Mouse (Mus musculus): ENCODE data around the gene Lalba. TPM values are rescaled to one million over a fixed set of nuclear protein-coding genes. Genes with fewer than 3 reads are reported as not detected.
"Not testable (repeated sequence)": the region's sequence is repeated elsewhere in the genome, so short reads cannot be mapped to it uniquely, and the experiment has no call there.

Gene Lalba
- total RNA-seq, 2 experiments from 2014 or later, result not detected

DNA sequence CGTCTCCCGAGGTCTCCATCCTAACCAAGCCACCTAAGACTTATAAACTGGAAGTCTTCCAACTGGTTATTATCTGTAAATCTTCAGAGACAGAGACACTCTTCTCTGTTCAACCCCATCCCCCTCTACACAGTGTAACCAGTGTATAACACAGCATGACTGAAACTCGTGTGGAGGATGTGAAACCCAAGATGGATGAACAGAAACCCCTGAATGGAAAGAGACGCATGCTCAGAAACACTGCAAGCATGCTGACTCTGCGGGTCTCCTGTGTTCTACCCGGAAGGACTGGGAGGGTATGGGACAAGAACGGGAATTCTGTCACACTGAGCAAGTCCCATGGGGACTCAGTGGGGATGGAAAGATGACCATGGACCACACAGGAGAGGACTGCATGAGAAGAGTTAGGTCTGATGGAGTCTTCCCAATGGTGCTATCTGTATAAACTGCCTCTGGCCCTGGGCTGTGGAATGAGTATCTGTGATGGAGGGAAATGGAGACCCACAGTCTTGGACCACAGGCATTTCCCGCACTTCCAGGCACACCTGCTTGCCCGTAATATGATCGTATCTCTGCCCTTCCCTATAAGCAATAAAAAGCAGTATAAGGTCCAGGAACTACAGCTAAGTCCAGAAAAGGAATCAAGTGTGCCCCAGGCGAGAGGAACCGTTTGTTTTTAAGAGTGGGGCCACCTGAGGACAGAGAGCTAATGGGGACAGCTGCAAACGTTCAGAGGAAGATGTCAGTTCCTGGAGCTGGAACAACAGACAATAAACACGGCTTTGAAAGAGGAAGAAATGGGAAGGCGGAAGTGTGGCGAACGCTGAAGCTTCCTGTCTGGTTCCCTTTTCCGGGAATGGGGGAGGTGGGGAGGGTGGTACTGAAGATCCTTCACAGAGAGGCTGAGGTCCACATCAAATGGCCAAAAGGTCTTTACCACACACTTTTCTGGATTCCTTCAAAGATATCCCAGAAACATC is 1.7 kb upstream of the Lalba start:
- Histone ChIP-seq H3K4me3 (no peak overlapping the region), H3K27ac (peak overlapping the region; percentile 83)
- intact Hi-C loops (cut with DNase I), result loop anchor here (1.0 kb wide), 1 partner anchor 25 kb away; no protein-coding TSS in a partner anchor
- TF ChIP-seq CTCF (IDR thresholded peaks at IDR 0.05), result no peak
- DNase-seq, result peak; percentile 44

DNA sequence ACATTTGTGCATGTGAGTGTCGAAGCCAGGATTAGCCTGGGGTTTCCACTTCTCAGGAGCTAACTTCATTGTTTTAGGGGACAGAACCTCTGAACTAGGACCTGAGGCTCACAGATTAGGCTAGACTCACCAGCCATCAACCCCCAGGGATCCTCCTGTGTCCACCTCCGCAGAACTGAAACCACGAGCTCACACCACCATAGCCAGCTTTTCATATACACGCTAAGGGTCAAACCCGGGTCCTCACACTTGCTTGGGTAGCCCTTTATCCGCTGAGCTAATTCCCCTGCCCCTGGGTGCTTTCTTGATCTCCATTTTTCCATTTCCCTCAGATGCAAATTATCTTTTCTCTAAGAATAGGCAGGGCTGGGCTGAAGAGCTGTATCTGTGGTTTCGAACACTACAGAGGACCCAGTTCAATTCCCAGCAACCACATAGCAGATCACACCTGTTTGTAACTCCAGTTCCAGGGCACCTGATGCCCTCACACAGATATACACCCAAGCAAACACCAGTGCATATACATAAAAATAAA is 2.9 kb downstream of the Lalba start:
- no peak for DNase-seq
- TF ChIP-seq CTCF (IDR thresholded peaks at IDR 0.05), result no peak
- intact Hi-C loops (cut with DNase I), result loop anchor here (10.0 kb wide), 1 partner anchor 295 kb away; no protein-coding TSS in a partner anchor
- H3K4me3 ChIP-seq, result no peak overlapping the region
- no peak overlapping the region for H3K27ac ChIP-seq

DNA sequence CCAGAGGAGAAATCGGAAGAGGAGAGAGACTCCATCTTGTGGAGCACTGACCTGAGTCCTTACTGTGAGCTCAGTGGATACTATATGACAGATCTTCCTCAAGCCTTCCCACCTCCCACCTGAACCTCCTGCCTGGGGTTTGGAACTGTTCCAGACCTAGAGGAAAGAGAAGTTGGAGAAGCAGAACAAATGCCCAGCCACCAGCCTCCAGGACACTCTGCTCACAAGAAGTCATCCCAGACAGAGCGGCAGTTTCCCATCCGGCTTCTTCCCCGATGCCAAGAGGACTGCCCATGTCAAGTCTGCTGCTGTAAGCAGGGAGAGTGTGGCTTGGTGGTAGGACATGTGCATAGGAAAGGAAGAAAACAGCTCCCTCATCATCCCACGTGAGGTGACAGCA is 6.2 kb downstream of the Lalba start:
- TF ChIP-seq CTCF (IDR thresholded peaks at IDR 0.05), result no peak
- DNase-seq, result no peak
- Histone ChIP-seq H3K27ac (no peak overlapping the region), H3K4me3 (no peak overlapping the region)
- intact Hi-C loops (cut with DNase I), result loop anchor here (10.0 kb wide), 1 partner anchor 291 kb away; no protein-coding TSS in a partner anchor

DNA sequence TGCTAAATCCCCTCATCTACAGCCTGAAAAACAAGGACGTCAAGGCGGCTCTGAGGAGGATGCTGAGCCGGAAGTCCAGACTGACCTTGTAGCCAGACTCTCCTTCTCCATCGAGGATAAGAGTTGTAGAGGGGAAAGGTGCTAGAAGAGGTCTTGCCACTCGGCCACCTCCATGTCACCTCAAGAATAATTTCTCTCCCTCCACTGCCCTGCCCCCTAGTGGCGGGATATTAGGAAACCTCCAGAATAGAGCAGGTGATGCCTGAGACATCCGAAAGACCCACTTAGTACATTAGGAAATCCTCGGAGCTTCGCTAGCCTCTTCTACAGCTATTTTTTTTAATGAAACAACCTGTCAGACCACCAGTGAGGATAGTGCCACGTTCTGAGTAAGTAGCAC is 7.1 kb downstream of the Lalba start:
- peak; percentile 64 for DNase-seq
- H3K4me3 ChIP-seq, result no peak overlapping the region
- peak; percentile 72 for TF ChIP-seq CTCF (IDR thresholded peaks at IDR 0.05)
- intact Hi-C loops (cut with DNase I), result loop anchor here (10.0 kb wide), 1 partner anchor 291 kb away; no protein-coding TSS in a partner anchor
- H3K27ac ChIP-seq, result no peak overlapping the region

DNA sequence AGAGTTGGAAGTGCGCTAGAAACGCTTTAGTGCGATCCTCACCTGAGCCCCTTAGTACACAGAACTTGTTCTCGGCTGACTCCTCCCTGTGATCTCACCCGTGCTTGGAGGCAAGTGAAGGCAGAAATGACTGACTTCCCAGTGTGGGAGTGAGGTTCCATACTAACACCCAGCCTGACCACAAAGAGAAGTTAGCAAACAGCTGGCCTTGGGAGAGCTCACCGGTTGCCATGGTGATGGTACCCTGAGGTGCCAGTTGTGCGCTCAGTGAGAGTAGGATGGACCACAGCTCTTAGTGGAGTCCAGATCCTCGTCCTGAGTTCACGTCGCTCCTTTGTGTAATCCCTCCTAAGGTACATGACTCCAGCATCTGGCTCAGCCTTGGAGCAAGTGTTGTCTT is 7.6 kb downstream of the Lalba start:
- no peak for DNase-seq
- no peak for TF ChIP-seq CTCF (IDR thresholded peaks at IDR 0.05)
- Histone ChIP-seq H3K4me3 (no peak overlapping the region), H3K27ac (no peak overlapping the region)
- intact Hi-C loops (cut with DNase I), result loop anchor here (10.0 kb wide), 1 partner anchor 290 kb away; no protein-coding TSS in a partner anchor

DNA sequence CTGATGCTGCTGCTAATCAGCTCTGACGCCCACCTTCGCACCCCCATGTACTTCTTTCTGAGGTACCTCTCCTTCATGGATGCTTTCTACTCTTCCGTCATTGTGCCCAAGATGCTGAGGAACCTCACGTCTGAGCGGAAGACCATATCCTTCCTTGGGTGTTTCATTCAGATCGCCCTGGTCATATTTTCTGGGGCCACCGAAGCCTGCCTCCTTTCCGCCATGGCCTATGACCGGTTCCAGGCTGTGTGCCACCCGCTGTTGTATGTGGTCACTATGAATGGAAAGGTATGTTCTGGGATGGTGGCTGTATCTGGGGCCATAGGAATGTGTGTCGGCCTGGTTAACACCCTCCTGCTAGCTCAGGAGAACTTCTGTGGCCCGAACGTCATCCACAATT is 11.0 kb downstream of the Lalba start:
- no peak for DNase-seq
- no peak for TF ChIP-seq CTCF (IDR thresholded peaks at IDR 0.05)
- intact Hi-C loops (cut with DNase I), result loop anchor here (10.0 kb wide), 1 partner anchor 287 kb away; no protein-coding TSS in a partner anchor

DNA sequence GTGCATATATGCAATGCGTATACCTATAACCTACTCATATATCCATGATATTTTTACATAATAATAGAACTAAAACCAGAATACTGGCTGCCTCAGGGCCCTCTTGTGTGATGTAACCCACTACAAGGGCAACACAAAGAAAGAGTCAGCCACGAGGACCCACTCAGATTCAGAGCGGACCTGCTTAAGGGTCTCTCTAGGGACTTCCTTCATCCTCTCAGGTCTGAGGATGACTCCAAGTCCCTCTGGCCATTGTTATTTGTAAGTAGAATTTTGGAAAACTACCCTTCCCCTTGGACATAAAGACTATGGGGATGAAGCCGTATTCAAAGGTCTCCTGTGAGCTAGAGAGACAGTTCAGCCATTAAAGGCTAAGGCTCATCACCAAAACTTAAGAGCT is 12.9 kb downstream of the Lalba start, which contains the start of gene OR5BS1P:
Gene OR5BS1P, plus strand, starts transcription at position 301 of the 400 bp plus-strand sequence.
- TF ChIP-seq CTCF (IDR thresholded peaks at IDR 0.05), result no peak
- H3K27ac ChIP-seq, result no peak within 1 kb of the TSS
- H3K4me3 ChIP-seq, result no peak within 1 kb of the TSS
- no peak for DNase-seq
- intact Hi-C loops (cut with DNase I), result no loop called here

More for the DNA sequence above, 11.0 kb downstream of the Lalba start:
- Histone ChIP-seq H3K27ac (no peak overlapping the region), H3K4me3 (no peak overlapping the region)

DNA sequence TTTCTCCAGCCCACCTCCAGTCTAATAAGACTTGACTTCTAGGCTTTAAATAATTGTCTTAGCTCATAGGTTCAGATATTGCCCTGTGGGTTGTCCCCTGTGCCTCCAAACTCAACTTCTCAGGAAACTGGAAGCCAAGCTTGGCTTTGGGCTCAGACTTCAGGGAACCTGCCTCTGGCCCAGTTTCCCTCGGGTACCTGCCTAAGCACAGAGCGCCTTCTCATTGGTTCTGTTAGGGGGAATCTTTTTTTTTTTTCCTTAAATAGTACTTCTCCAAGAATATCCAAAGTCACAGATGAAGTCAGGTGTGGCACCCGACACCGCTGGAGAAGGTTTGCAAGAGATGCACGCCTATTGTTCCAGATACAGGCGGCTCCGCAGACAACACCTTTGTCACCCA is 30.2 kb downstream of the Lalba start, which contains the start of gene Olfr281:
Gene Olfr281, plus strand, starts transcription at position 301 of the 400 bp plus-strand sequence.
- intact Hi-C loops (cut with DNase I), result no loop called here
- DNase-seq, result no peak
- no peak for TF ChIP-seq CTCF (IDR thresholded peaks at IDR 0.05)

DNA sequence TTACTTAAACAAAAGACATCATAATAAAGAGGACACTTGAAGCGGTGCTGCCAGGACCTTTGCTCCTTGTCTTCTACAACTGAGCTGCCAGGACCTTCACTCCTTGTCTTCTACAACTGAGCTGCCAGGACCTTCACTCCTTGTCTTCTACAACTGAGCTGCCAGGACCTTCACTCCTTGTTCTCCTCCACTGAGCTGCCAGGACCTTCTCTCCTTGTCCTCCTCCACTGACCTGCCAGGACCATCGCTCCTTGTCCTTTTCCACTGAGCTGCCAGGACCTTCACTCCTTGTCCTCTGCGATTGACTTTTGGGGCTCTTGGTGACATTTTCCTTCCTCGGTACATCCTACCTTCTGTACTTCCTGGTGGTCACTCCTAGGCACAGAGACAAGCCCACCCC is 34.0 kb downstream of the Lalba start:
- no peak for DNase-seq
- Histone ChIP-seq H3K4me3 (no peak overlapping the region), H3K27ac (no peak overlapping the region)
- intact Hi-C loops (cut with DNase I), result no loop called here
- no peak for TF ChIP-seq CTCF (IDR thresholded peaks at IDR 0.05)

More for the DNA sequence above, 30.2 kb downstream of the Lalba start, which contains the start of gene Olfr281:
- no peak within 1 kb of the TSS for H3K27ac ChIP-seq
- no peak within 1 kb of the TSS for H3K4me3 ChIP-seq

DNA sequence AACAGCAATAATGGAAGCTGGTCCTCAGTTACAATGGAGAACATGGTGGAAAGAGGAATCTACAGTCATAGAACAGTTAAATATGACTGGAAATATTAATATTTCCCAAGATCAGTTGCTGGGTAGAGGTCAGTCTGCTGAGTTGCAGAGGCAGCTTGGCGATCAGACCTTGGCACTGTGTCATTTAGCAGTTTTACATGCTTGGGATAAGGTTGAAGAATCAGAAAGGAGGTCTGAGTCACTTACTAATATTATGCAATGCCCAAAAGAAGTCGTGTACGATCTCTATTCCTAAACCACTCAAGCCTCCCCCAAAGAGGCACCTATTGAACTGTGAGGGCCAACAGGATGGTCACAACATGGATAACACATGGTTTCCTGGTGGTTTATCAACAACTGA is 38.0 kb downstream of the Lalba start:
- no peak for DNase-seq
- Histone ChIP-seq H3K27ac (no peak overlapping the region), H3K4me3 (no peak overlapping the region)
- intact Hi-C loops (cut with DNase I), result no loop called here
- no peak for TF ChIP-seq CTCF (IDR thresholded peaks at IDR 0.05)

DNA sequence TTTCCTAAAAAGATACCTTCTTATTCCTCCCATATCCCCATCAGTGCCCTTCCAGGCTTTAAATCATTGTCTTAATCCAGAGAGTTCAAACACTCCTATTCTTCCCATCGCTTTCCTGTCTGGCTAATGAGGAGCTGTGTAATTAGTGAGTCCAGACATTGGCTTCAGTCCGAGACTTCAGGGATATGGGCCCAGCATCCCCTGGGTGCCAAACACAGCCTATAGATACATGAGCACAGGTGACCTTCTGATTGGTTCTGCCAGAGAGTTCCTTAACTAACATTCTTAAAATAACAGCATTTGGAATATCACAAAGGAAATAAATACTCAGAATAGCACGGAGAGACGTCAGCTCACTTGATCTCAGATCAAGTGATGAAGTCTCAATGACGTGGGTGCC is 51.6 kb downstream of the Lalba start, which contains the start of gene Olfr282:
Gene Olfr282, plus strand, starts transcription at position 301 of the 400 bp plus-strand sequence.
- intact Hi-C loops (cut with DNase I); DNase-seq; H3K27ac ChIP-seq; H3K4me3 ChIP-seq: not testable (repeated sequence)

Small RNA genes lying within 50 kb of the gene (microRNA-seq; reads per million reads assigned to microRNA genes)
- gene Mir1291, result 9.4 reads per million, percentile 6 among the genes with 10 or more reads in this experiment

Other genes with a start within 250 kb of the Lalba start
- not detected for gene Olfr286, start 248.3 kb downstream of the Lalba start, total RNA-seq (2021)
- not detected for gene H1fnt, start 225.4 kb downstream of the Lalba start, total RNA-seq (2021)
- 10 to 100 TPM in 1 of 2 experiments, 1 to 10 TPM in 1; 10.0 to 11.8 TPM for gene Zfp641, start 186.6 kb downstream of the Lalba start, total RNA-seq (2021)
- not detected for gene Olfr285, start 165.4 kb downstream of the Lalba start, total RNA-seq (2021)
- not detected for gene Olfr284, start 141.7 kb downstream of the Lalba start, total RNA-seq (2021)
- not detected for gene Olfr283, start 101.8 kb downstream of the Lalba start, total RNA-seq (2021)
- gene Olfr282, start 51.5 kb downstream of the Lalba start, total RNA-seq (2021), result not detected
- gene Olfr281, start 30.1 kb downstream of the Lalba start, total RNA-seq (2021), result not detected
- gene OR5BS1P, start 12.8 kb downstream of the Lalba start, total RNA-seq (2021), result not detected
- gene Olfr279, start 9.7 kb upstream of the Lalba start, total RNA-seq (2021), result not detected
- 10 to 100 TPM; 64.7 to 66.3 TPM for gene Kansl2, start 51.5 kb upstream of the Lalba start, total RNA-seq (2021)
- 10 to 100 TPM; 20.4 to 20.5 TPM for gene Ccnt1, start 88.2 kb upstream of the Lalba start, total RNA-seq (2021)
- 1 to 10 TPM in 1 of 2 experiments, not detected in 1; 1.2 TPM for gene 4930415O20Rik, start 88.3 kb upstream of the Lalba start, total RNA-seq (2021)
- 10 to 100 TPM; 22.8 to 23.1 TPM for gene Adcy6, start 127.4 kb upstream of the Lalba start, total RNA-seq (2021)
- 1 to 10 TPM; 1.8 to 2.2 TPM for gene Cacnb3, start 148.1 kb upstream of the Lalba start, total RNA-seq (2021)
- gene Ddx23, start 180.2 kb upstream of the Lalba start, total RNA-seq (2021), result 10 to 100 TPM; 66.3 to 67.4 TPM
- 1 to 10 TPM; 1.2 to 1.5 TPM for gene Rnd1, start 194.7 kb upstream of the Lalba start, total RNA-seq (2021)
- not detected for gene Ccdc65, start 225.5 kb upstream of the Lalba start, total RNA-seq (2021)
- 1 to 10 TPM; 1.0 to 1.3 TPM for gene Fkbp11, start 245.5 kb upstream of the Lalba start, total RNA-seq (2021)